Mouse (Mus musculus): ENCODE data around the gene Cacna2d4. TPM values are rescaled to one million over a fixed set of nuclear protein-coding genes. Genes with fewer than 3 reads are reported as not detected.

Cacna2d4 gene
- polyA plus RNA-seq (2012) = not detected in 2 replicates

- TF ChIP-seq TAL1 (IDR thresholded peaks at IDR 0.05; ENCODE audit: low read length) = no peak
- TF ChIP-seq GATA1 (IDR thresholded peaks at IDR 0.05; ENCODE audit: low read length) = no peak
- no peaks in the 10 kb centered on the region for H3K9me3 ChIP-seq (ENCODE audit: control insufficient read depth, low read length)
- no peaks in the 10 kb centered on the region for H3K27me3 ChIP-seq (ENCODE audit: control insufficient read depth)
- no peak within 1 kb of the TSS for H3K4me3 ChIP-seq (replicated peaks)
- no peaks in the 10 kb centered on the region for H3K4me1 ChIP-seq (ENCODE audit: control insufficient read depth)
- no peaks in the 10 kb centered on the region for H3K36me3 ChIP-seq (ENCODE audit: control insufficient read depth)
Measured at GRCm38 (mm10) chr6:119236241-119236640, at the start of gene Cacna2d4. TSS of gene Cacna2d4 (plus strand) at chr6:119236526.

GRCm38 (mm10) chr6:119186658-119187057 is 49.7 kb upstream of the Cacna2d4 start:
- Histone ChIP-seq H3K27me3 (ENCODE audit: control insufficient read depth) (no peaks in the 10 kb centered on the region), H3K9me3 (ENCODE audit: control insufficient read depth, low read length) (no peaks in the 10 kb centered on the region), H3K36me3 (ENCODE audit: control insufficient read depth) (peaks cover 37% of the 10 kb centered on the region), H3K4me3 (replicated peaks) (no peak overlapping the region), H3K4me1 (ENCODE audit: control insufficient read depth) (no peaks in the 10 kb centered on the region)
- TF ChIP-seq TAL1 (IDR thresholded peaks at IDR 0.05; ENCODE audit: low read length) = no peak
- no peak for TF ChIP-seq GATA1 (IDR thresholded peaks at IDR 0.05; ENCODE audit: low read length)

GRCm38 (mm10) chr6:119187631-119188030 is 48.7 kb upstream of the Cacna2d4 start:
- TF ChIP-seq GATA1 (IDR thresholded peaks at IDR 0.05; ENCODE audit: low read length) (no peak), TAL1 (IDR thresholded peaks at IDR 0.05; ENCODE audit: low read length) (no peak)
- Histone ChIP-seq H3K4me1 (ENCODE audit: control insufficient read depth) (no peaks in the 10 kb centered on the region), H3K9me3 (ENCODE audit: control insufficient read depth, low read length) (no peaks in the 10 kb centered on the region), H3K36me3 (ENCODE audit: control insufficient read depth) (peaks cover 41% of the 10 kb centered on the region), H3K27me3 (ENCODE audit: control insufficient read depth) (no peaks in the 10 kb centered on the region), H3K4me3 (replicated peaks) (no peak overlapping the region)

- H3K9me3 ChIP-seq (ENCODE audit: control insufficient read depth, low read length) = no peaks in the 10 kb centered on the region
- no peaks in the 10 kb centered on the region for H3K4me1 ChIP-seq (ENCODE audit: control insufficient read depth)
- no peak for TF ChIP-seq GATA1 (IDR thresholded peaks at IDR 0.05; ENCODE audit: low read length)
- no peaks in the 10 kb centered on the region for H3K27me3 ChIP-seq (ENCODE audit: control insufficient read depth)
- H3K4me3 ChIP-seq (replicated peaks) = no peak overlapping the region
- H3K36me3 ChIP-seq (ENCODE audit: control insufficient read depth) = peaks cover 41% of the 10 kb centered on the region
Measured at GRCm38 (mm10) chr6:119191478-119191877, 44.8 kb upstream of the Cacna2d4 start.

- Histone ChIP-seq H3K4me3 (replicated peaks) (no peak overlapping the region), H3K36me3 (ENCODE audit: control insufficient read depth) (peaks cover 36% of the 10 kb centered on the region), H3K4me1 (ENCODE audit: control insufficient read depth) (no peaks in the 10 kb centered on the region), H3K9me3 (ENCODE audit: control insufficient read depth, low read length) (no peaks in the 10 kb centered on the region), H3K27me3 (ENCODE audit: control insufficient read depth) (no peaks in the 10 kb centered on the region)
- TF ChIP-seq GATA1 (IDR thresholded peaks at IDR 0.05; ENCODE audit: low read length) (no peak), TAL1 (IDR thresholded peaks at IDR 0.05; ENCODE audit: low read length) (no peak)
Measured at GRCm38 (mm10) chr6:119193571-119194154, 42.7 kb upstream of the Cacna2d4 start.

- Histone ChIP-seq H3K9me3 (ENCODE audit: control insufficient read depth, low read length) (no peaks in the 10 kb centered on the region), H3K36me3 (ENCODE audit: control insufficient read depth) (peaks cover 36% of the 10 kb centered on the region)
Measured at GRCm38 (mm10) chr6:119194161-119194560, 42.2 kb upstream of the Cacna2d4 start.

GRCm38 (mm10) chr6:119194601-119195000 is 41.7 kb upstream of the Cacna2d4 start:
- no peak overlapping the region for H3K4me3 ChIP-seq (replicated peaks)
- TF ChIP-seq TAL1 (IDR thresholded peaks at IDR 0.05; ENCODE audit: low read length) = no peak
- peaks cover 36% of the 10 kb centered on the region for H3K36me3 ChIP-seq (ENCODE audit: control insufficient read depth)
- no peaks in the 10 kb centered on the region for H3K27me3 ChIP-seq (ENCODE audit: control insufficient read depth)
- no peaks in the 10 kb centered on the region for H3K4me1 ChIP-seq (ENCODE audit: control insufficient read depth)
- no peaks in the 10 kb centered on the region for H3K9me3 ChIP-seq (ENCODE audit: control insufficient read depth, low read length)

More at GRCm38 (mm10) chr6:119194161-119194560, 42.2 kb upstream of the Cacna2d4 start:
- Histone ChIP-seq H3K4me1 (ENCODE audit: control insufficient read depth) (no peaks in the 10 kb centered on the region), H3K27me3 (ENCODE audit: control insufficient read depth) (no peaks in the 10 kb centered on the region), H3K4me3 (replicated peaks) (no peak overlapping the region)
- TF ChIP-seq TAL1 (IDR thresholded peaks at IDR 0.05; ENCODE audit: low read length) = no peak
- no peak for TF ChIP-seq GATA1 (IDR thresholded peaks at IDR 0.05; ENCODE audit: low read length)

- Histone ChIP-seq H3K4me1 (ENCODE audit: control insufficient read depth) (no peaks in the 10 kb centered on the region), H3K27me3 (ENCODE audit: control insufficient read depth) (no peaks in the 10 kb centered on the region), H3K9me3 (ENCODE audit: control insufficient read depth, low read length) (no peaks in the 10 kb centered on the region), H3K36me3 (ENCODE audit: control insufficient read depth) (peaks cover 31% of the 10 kb centered on the region), H3K4me3 (replicated peaks) (no peak within 1 kb of the TSS)
- TF ChIP-seq GATA1 (IDR thresholded peaks at IDR 0.05; ENCODE audit: low read length) = no peak
- no peak for TF ChIP-seq TAL1 (IDR thresholded peaks at IDR 0.05; ENCODE audit: low read length)
Measured at GRCm38 (mm10) chr6:119196382-119197305, 39.7 kb upstream of the Cacna2d4 start, which contains the start of gene Cacna1c. TSS of gene Cacna1c (minus strand) at chr6:119196418.

GRCm38 (mm10) chr6:119198534-119199273 is 37.6 kb upstream of the Cacna2d4 start:
- H3K4me1 ChIP-seq (ENCODE audit: control insufficient read depth) = no peaks in the 10 kb centered on the region
- H3K4me3 ChIP-seq (replicated peaks) = no peak overlapping the region
- H3K36me3 ChIP-seq (ENCODE audit: control insufficient read depth) = peaks cover 25% of the 10 kb centered on the region
- no peaks in the 10 kb centered on the region for H3K27me3 ChIP-seq (ENCODE audit: control insufficient read depth)
- TF ChIP-seq GATA1 (IDR thresholded peaks at IDR 0.05; ENCODE audit: low read length) = no peak
- no peaks in the 10 kb centered on the region for H3K9me3 ChIP-seq (ENCODE audit: control insufficient read depth, low read length)
